Mouse (Mus musculus): Measurements from ENCODE around the gene Trim46. TPM values are rescaled to one million over a fixed set of nuclear protein-coding genes. Genes with fewer than 3 reads are reported as not detected.

The Trim46 gene
- polyA plus RNA-seq, 1 experiment = 87.2 TPM

DNA sequence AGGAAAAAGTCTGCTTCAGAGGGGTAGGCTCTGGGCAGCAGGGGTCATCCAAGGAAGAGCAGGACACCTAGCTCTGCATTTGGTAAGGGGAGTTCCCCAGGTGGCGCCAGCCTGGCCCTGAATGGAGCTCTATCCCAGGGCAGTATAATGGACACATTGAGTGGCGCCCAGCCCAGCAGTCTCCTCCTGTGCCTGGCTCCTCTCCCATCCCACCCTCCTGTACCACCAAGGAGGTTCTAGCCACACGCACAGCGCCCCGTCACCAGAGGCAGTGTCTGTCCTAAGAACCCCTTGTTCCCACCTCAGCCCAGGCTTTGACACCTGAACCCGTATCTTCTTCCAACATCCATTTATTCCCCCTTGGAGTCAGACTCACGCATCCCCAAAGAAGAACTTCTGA lies 36.4 kb downstream of the Trim46 start:
- Histone ChIP-seq H3K4me3 (ENCODE audit: insufficient read depth, low read length) (no peak overlapping the region), H3K4me1 (ENCODE audit: control insufficient read depth, insufficient read depth, low read length) (0 out of 2 replicates have a peak, but pooled peaks cover 2% of the 10 kb centered on the region), H3K27ac (ENCODE audit: insufficient read depth, low read length) (no peak overlapping the region)
- no peak for TF ChIP-seq CTCF (IDR thresholded peaks at IDR 0.05; ENCODE audit: extremely low read depth, insufficient read depth, low read length)
- TF ChIP-seq POLR2A (IDR thresholded peaks at IDR 0.05; ENCODE audit: extremely low read depth, insufficient read depth, low read length) = peak; percentile 20; the same call in 1 of the 2 replicates

DNA sequence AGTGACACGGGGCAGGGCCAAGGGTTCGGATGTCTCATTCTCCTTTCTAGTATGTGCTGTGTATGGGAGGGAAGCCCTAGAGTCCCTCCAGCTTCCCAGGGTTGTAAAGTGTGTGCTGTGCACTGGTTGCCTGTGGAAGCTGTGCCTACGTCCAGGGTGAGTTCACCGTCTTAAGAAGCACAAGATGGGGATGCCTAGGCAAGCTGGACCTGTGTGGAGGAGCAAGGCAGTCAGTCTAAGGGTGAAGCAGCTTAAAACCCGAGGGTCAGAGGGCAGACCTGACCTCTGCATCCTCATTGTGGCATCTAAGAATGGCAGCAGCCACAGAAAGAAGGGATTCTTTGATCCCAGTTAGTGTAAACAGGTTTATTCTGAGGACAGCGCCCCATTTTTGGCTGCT lies 37.4 kb downstream of the Trim46 start:
- Histone ChIP-seq H3K4me1 (ENCODE audit: control insufficient read depth, insufficient read depth, low read length) (0 out of 2 replicates have a peak, but pooled peaks cover 2% of the 10 kb centered on the region), H3K4me3 (ENCODE audit: insufficient read depth, low read length) (no peak overlapping the region), H3K27ac (ENCODE audit: insufficient read depth, low read length) (no peak overlapping the region)
- no peak for TF ChIP-seq CTCF (IDR thresholded peaks at IDR 0.05; ENCODE audit: extremely low read depth, insufficient read depth, low read length)
- peak; percentile 3; the same call in 1 of the 2 replicates for TF ChIP-seq POLR2A (IDR thresholded peaks at IDR 0.05; ENCODE audit: extremely low read depth, insufficient read depth, low read length)

DNA sequence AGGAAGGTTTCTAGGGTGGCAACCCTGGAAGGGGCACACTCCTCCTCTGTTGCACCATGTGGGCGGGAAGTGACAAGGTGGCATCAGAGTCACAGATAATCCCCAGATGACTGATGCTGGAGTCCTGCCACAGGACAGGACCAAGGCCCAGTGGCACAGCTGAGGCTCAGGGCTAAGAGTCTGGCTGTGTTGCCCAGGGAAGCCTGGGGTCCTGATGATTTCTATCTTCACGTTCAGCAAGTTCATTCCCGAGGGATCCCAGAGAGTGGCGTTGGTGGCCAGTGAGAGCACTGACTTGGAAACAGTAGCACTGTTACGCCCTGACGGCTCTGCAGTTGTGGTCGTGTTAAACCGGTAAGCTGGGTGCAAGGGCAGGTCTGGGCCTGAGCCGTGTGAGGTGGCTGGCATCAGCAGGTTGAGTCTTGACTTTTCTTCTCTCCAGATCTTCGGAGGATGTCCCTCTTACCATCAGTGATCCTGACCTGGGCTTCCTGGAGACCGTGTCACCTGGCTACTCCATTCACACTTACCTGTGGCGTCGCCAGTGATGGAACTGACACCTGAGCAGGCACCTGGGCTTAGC lies 37.9 kb downstream of the Trim46 start:
- no peak overlapping the region for H3K4me3 ChIP-seq (ENCODE audit: insufficient read depth, low read length)
- TF ChIP-seq CTCF (IDR thresholded peaks at IDR 0.05; ENCODE audit: extremely low read depth, insufficient read depth, low read length) (no peak), POLR2A (IDR thresholded peaks at IDR 0.05; ENCODE audit: extremely low read depth, insufficient read depth, low read length) (0 out of 2 replicates have a peak, but pooled peaks have one; percentile 7)
- no peak overlapping the region for H3K27ac ChIP-seq (ENCODE audit: insufficient read depth, low read length)
- H3K4me1 ChIP-seq (ENCODE audit: control insufficient read depth, insufficient read depth, low read length) = 0 out of 2 replicates have a peak, but pooled peaks cover 2% of the 10 kb centered on the region

DNA sequence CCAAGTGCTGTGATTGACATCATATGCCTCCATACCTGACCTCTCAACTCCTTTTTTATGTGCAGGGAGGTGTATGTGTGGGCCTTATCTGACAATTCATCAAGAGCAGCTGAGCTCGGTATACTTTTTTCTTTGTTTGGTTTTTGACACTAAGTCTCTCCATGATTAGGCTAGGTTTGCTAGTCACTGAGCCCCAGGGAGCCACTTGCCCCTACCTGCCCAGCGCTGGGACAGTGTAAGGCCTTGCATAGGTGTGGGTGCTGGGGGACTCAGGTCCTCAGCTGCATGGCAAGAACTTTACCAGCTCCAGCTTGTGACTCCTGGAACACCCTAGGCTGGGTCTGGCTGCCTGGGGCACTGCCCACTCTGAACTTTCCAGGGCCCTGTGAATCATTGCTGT lies 39.4 kb downstream of the Trim46 start:
- no peaks in the 10 kb centered on the region for H3K4me1 ChIP-seq (ENCODE audit: control insufficient read depth, insufficient read depth, low read length)
- no peak for TF ChIP-seq POLR2A (IDR thresholded peaks at IDR 0.05; ENCODE audit: extremely low read depth, insufficient read depth, low read length)
- no peak for TF ChIP-seq CTCF (IDR thresholded peaks at IDR 0.05; ENCODE audit: extremely low read depth, insufficient read depth, low read length)
- no peak overlapping the region for H3K27ac ChIP-seq (ENCODE audit: insufficient read depth, low read length)
- no peak overlapping the region for H3K4me3 ChIP-seq (ENCODE audit: insufficient read depth, low read length)

- Histone ChIP-seq H3K27ac (ENCODE audit: insufficient read depth, low read length) (no peak overlapping the region), H3K4me1 (ENCODE audit: control insufficient read depth, insufficient read depth, low read length) (no peaks in the 10 kb centered on the region), H3K4me3 (ENCODE audit: insufficient read depth, low read length) (no peak overlapping the region)
- TF ChIP-seq POLR2A (IDR thresholded peaks at IDR 0.05; ENCODE audit: extremely low read depth, insufficient read depth, low read length) (no peak), CTCF (IDR thresholded peaks at IDR 0.05; ENCODE audit: extremely low read depth, insufficient read depth, low read length) (no peak)
Measured at GRCm38 (mm10) chr3:89206079-89206478, 40.0 kb downstream of the Trim46 start.

DNA sequence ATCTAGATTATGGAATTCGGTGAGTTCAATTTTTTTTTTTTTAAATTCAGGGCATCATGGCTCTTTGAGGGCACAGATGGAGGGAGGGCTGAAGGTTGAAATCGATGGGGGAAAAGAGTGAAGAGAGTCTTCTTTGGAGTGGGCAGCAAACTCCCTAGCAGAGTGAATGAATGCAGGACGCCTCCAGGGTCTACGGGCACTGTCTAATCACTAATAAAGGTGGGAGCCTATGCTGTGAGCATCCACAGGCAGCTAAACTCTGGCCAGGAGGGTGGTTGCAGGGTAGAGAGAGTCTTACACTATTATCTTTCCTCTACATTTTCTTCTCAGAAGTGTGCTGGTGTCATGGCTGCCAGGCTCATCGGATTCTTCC lies 43.0 kb downstream of the Trim46 start:
- H3K27ac ChIP-seq (ENCODE audit: insufficient read depth, low read length) = no peak overlapping the region
- TF ChIP-seq POLR2A (IDR thresholded peaks at IDR 0.05; ENCODE audit: extremely low read depth, insufficient read depth, low read length) = no peak
- TF ChIP-seq CTCF (IDR thresholded peaks at IDR 0.05; ENCODE audit: extremely low read depth, insufficient read depth, low read length) = no peak

GRCm38 (mm10) chr3:89202253-89203141 lies 43.6 kb downstream of the Trim46 start, which contains the start of gene Gba:
Gene Gba, plus strand, starts transcription at chr3:89202928.
- TF ChIP-seq POLR2A (IDR thresholded peaks at IDR 0.05; ENCODE audit: extremely low read depth, insufficient read depth, low read length) (peak; percentile 64), CTCF (IDR thresholded peaks at IDR 0.05; ENCODE audit: extremely low read depth, insufficient read depth, low read length) (no peak)
- H3K4me3 ChIP-seq (ENCODE audit: insufficient read depth, low read length) = peak within 1 kb of the TSS; percentile 44
- H3K27ac ChIP-seq (ENCODE audit: insufficient read depth, low read length) = no peak within 1 kb of the TSS
- H3K4me1 ChIP-seq (ENCODE audit: control insufficient read depth, insufficient read depth, low read length) = no peaks in the 10 kb centered on the region

More for the DNA sequence above, 43.0 kb downstream of the Trim46 start:
- Histone ChIP-seq H3K4me3 (ENCODE audit: insufficient read depth, low read length) (peak overlapping the region; percentile 44), H3K4me1 (ENCODE audit: control insufficient read depth, insufficient read depth, low read length) (no peaks in the 10 kb centered on the region)

DNA sequence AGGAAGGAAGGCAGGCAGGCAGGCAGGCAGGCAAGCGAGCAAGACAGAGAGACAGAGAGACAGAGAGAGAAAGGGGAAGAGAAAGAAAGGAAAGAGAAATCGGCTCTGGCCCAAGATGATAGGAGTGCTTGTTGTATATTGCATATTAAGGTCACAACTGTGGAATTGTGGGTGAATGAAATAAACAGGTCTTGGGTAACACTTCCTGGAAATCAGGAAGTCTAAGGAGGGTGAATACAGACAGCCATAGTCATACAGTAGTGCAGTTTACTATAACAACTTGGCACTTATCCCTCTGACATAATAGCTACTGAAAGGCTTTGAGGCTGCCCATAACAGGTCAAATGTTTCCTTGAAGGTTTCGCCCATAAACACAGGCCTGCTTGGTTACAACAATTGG lies 46.3 kb downstream of the Trim46 start:
- Histone ChIP-seq H3K4me3 (ENCODE audit: insufficient read depth, low read length) (no peak overlapping the region), H3K4me1 (ENCODE audit: control insufficient read depth, insufficient read depth, low read length) (no peaks in the 10 kb centered on the region), H3K27ac (ENCODE audit: insufficient read depth, low read length) (no peak overlapping the region)
- no peak for TF ChIP-seq CTCF (IDR thresholded peaks at IDR 0.05; ENCODE audit: extremely low read depth, insufficient read depth, low read length)
- TF ChIP-seq POLR2A (IDR thresholded peaks at IDR 0.05; ENCODE audit: extremely low read depth, insufficient read depth, low read length) = no peak

DNA sequence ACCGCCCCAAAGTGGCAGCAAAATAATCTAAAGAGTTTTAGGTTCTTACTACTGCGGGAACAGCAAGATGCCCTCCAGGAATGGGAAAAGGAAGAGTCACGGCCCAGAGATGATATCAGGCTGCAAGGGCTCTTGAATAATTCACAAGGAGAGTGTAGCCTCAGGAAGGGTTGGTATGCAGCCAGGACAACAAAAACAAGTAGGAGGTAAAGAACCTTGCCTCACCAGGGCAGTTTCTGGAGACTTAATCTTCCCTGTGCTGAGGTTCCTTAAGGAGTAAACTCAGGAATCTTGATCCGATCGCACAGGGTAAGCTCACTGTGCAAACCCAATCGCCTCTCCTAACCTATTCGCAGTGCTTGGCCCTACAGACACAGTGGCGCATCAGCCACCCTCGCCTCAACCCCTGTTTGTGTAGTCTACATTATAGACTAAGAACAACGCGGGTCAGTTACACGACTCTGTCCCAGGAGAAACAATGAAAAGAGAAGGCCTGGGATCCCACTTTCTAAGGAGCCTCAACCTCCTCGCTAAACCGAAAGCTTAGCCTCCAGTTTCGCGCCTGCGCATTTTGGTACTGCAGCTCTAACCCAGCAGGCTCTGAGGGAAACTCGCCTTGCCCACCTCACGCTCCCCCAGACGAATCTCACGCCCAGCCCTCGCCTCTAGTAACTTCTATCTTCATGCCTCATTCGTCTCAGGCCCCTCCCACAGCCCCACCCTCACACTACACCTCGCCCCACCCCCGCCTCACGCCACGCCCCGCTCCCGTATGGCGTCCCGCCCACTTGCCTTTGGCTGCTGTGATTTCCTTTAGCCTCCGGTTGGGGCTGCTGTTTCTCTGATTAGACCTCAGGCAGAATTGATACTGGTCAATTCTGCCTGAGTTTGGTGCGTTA lies 49.9 kb downstream of the Trim46 start:
- TF ChIP-seq POLR2A (IDR thresholded peaks at IDR 0.05; ENCODE audit: extremely low read depth, insufficient read depth, low read length) = peak; percentile 84
- peak; percentile 61 for TF ChIP-seq CTCF (IDR thresholded peaks at IDR 0.05; ENCODE audit: extremely low read depth, insufficient read depth, low read length)
- no peaks in the 10 kb centered on the region for H3K4me1 ChIP-seq (ENCODE audit: control insufficient read depth, insufficient read depth, low read length)
- H3K4me3 ChIP-seq (ENCODE audit: insufficient read depth, low read length) = peak overlapping the region; percentile 40
- no peak overlapping the region for H3K27ac ChIP-seq (ENCODE audit: insufficient read depth, low read length)

Data from cortical plate, adult 2 months (tissue).